ENCODE assay signal across 15 mouse cellular contexts in the genomic region with DNA sequence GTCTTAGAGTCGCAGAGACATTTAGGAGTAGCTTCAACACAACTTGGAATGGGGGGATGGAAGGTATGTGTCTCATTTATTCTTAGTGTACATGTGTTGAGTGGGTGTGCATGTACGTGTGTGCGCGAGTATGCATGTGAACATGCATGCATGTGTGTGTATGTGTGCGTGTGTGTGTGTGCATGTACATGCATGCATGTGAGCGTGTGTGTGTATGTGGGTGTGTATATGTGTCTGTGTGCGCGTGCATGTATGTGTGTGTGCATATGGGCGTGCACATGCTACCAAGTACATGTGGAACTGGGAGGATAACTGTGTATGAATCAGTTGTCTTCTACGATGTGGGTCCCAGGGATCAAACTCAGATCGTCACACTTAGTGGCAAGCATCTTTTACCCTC. TPM values are rescaled to one million over a fixed set of nuclear protein-coding genes. Genes with fewer than 3 reads are reported as not detected.
A peak's percentile ranks its signal among the peaks of the same experiment; 100 is the strongest.
DNase-seq lines count a peak whose midpoint lies in the region; ATAC-seq and TF ChIP-seq lines count a peak whose summit lies in the region.
"Had no signal": no experiment of that assay in that cellular context is flagged by ENCODE, and none has a peak within 500 bp of the region (broad histone marks: within the 10 kb centered on the region; RNA-seq: fewer than 3 reads in every experiment).

No protein-coding gene starts in this region.

- intact Hi-C loops in left cerebral cortex, postnatal 10 days (cut with DNase I) = no loop called here

- WGBS in heart, embryonic 14.5 days = 79% methylated on average over 11 of the region's 11 CpGs
- WGBS in liver, postnatal 0 days (ENCODE audit: insufficient replicate concordance) = 77% methylated on average over 11 of the region's 11 CpGs

- no peak for TF ChIP-seq CTCF in liver, postnatal 0 days (IDR thresholded peaks at IDR 0.05; ENCODE audit: low read depth)

- H3K4me2 ChIP-seq in heart, embryonic 14.5 days (ENCODE audit: low read length) = peak overlapping the region; percentile 47
- H3K4me2 ChIP-seq in liver, postnatal 0 days (ENCODE audit: low read depth, low read length) = peak overlapping the region; percentile 41
- H3K4me2 ChIP-seq: embryonic facial prominence, embryonic 13.5 days; limb, embryonic 15.5 days had no signal

- H3K36me3 ChIP-seq in erythroblast, embryonic 14.5 days (ENCODE audit: control insufficient read depth) = no peaks in the 10 kb centered on the region
- no peaks in the 10 kb centered on the region for H3K36me3 ChIP-seq in heart, embryonic 14.5 days (ENCODE audit: control insufficient read depth, insufficient read depth, low read length)
- no peaks in the 10 kb centered on the region for H3K36me3 ChIP-seq in megakaryocyte, embryonic 14.5 days (replicated peaks; ENCODE audit: low read length)
- H3K36me3 ChIP-seq in liver, postnatal 0 days (replicated peaks; ENCODE audit: insufficient read depth, low read length) = no peaks in the 10 kb centered on the region
- H3K36me3 ChIP-seq: embryonic facial prominence, embryonic 13.5 days; limb, embryonic 15.5 days; midbrain, embryonic 10.5 days had no signal

- H3K27ac ChIP-seq in heart, embryonic 14.5 days (replicated peaks in 1 of 2; ENCODE audit: control insufficient read depth in 1 of 2, insufficient read depth in 1 of 2, low read depth in 2 of 2, low read length in 2 of 2) = peak overlapping the region in 1 of 2 experiments; percentile 6; a peak in 1 of 4 replicates
- no peak overlapping the region for H3K27ac ChIP-seq in liver, postnatal 0 days (ENCODE audit: low read depth)
- H3K27ac ChIP-seq: embryonic facial prominence, embryonic 13.5 days; limb, embryonic 15.5 days; midbrain, embryonic 10.5 days had no signal

- peaks cover 89% of the 10 kb centered on the region for H3K27me3 ChIP-seq in erythroblast, embryonic 14.5 days (ENCODE audit: control insufficient read depth)
- peaks cover 49% of the 10 kb centered on the region for H3K27me3 ChIP-seq in heart, embryonic 14.5 days (ENCODE audit: control insufficient read depth, insufficient read depth, low read length)
- peaks cover 76% of the 10 kb centered on the region for H3K27me3 ChIP-seq in megakaryocyte, embryonic 14.5 days (replicated peaks)
- H3K27me3 ChIP-seq in liver, postnatal 0 days (ENCODE audit: insufficient read depth, low read length) = peaks cover 22% of the 10 kb centered on the region

- DNase-seq in heart, postnatal 4 days = no peak
- DNase-seq in liver, postnatal 0 days = no peak
- DNase-seq in left cerebral cortex, postnatal 10 days (ENCODE audit: extremely low spot score in 1 of 2, low spot score in 2 of 2) = no peak
- DNase-seq: cerebellum, adult 18-20 months; gastrocnemius, postnatal 10 days; kidney, adult 18-20 months; kidney, postnatal 25 days had no signal

- TF ChIP-seq EP300 in liver, postnatal 0 days (IDR thresholded peaks at IDR 0.05; ENCODE audit: low read depth) = no peak

- H3K9ac ChIP-seq in heart, embryonic 14.5 days (ENCODE audit: low read length) = no peak overlapping the region
- H3K9ac ChIP-seq in liver, postnatal 0 days (replicated peaks) = no peak overlapping the region
- H3K9ac ChIP-seq: embryonic facial prominence, embryonic 13.5 days; limb, embryonic 15.5 days had no signal

- no peaks in the 10 kb centered on the region for H3K9me3 ChIP-seq in erythroblast, embryonic 14.5 days (ENCODE audit: control insufficient read depth, low read length)
- no peaks in the 10 kb centered on the region for H3K9me3 ChIP-seq in heart, embryonic 14.5 days (ENCODE audit: control insufficient read depth, low read length)
- H3K9me3 ChIP-seq in megakaryocyte, embryonic 14.5 days = no peaks in the 10 kb centered on the region
- H3K9me3 ChIP-seq in liver, postnatal 0 days (ENCODE audit: low read length) = no peaks in the 10 kb centered on the region
- H3K9me3 ChIP-seq: embryonic facial prominence, embryonic 13.5 days; limb, embryonic 15.5 days; midbrain, embryonic 10.5 days had no signal

- no peak for ATAC-seq in erythroblast, adult 5-6 weeks (replicated peaks; ENCODE audit: low FRiP score, poor library complexity, severe bottlenecking)
- ATAC-seq in heart, embryonic 14.5 days (ENCODE audit: insufficient number of reproducible peaks, insufficient read depth, low FRiP score, low read depth) = no peak
- no peak for ATAC-seq in megakaryocyte, adult 5-6 weeks (ENCODE audit: poor library complexity, severe bottlenecking)
- ATAC-seq in liver, postnatal 0 days = no peak

- peaks cover 50% of the 10 kb centered on the region for H3K4me1 ChIP-seq in erythroblast, embryonic 14.5 days (ENCODE audit: control insufficient read depth)
- peaks cover 24% of the 10 kb centered on the region in 2 experiments for H3K4me1 ChIP-seq in heart, embryonic 14.5 days (ENCODE audit: control insufficient read depth in 2 of 2, insufficient read depth in 2 of 2, low read length in 2 of 2)
- peaks cover 79% of the 10 kb centered on the region for H3K4me1 ChIP-seq in megakaryocyte, embryonic 14.5 days
- H3K4me1 ChIP-seq in liver, postnatal 0 days (ENCODE audit: insufficient read depth) = peaks cover 19% of the 10 kb centered on the region

- H3K4me3 ChIP-seq in erythroblast, embryonic 14.5 days (replicated peaks) = peak overlapping the region; percentile 37
- peak overlapping the region in 1 of 2 experiments; percentile 4; a peak in 1 of 4 replicates for H3K4me3 ChIP-seq in heart, embryonic 14.5 days (ENCODE audit: control insufficient read depth in 1 of 2, insufficient read depth in 1 of 2, low read depth in 1 of 2, low read length in 2 of 2)
- peak overlapping the region; percentile 88 for H3K4me3 ChIP-seq in megakaryocyte, embryonic 14.5 days (replicated peaks)
- H3K4me3 ChIP-seq in liver, postnatal 0 days (ENCODE audit: low read depth, low read length) = no peak overlapping the region
- H3K4me3 ChIP-seq: embryonic facial prominence, embryonic 13.5 days; limb, embryonic 15.5 days; midbrain, embryonic 10.5 days had no signal

RNA-seq across cellular contexts. Expression of a gene that starts 37.7 kb away (rescaled TPM):
- 6.1 and 8.9 TPM in 2 replicates for polyA plus RNA-seq in erythroblast, embryonic 14.5 days (2012)
- total RNA-seq in erythroblast, adult 5-6 weeks (2015; ENCODE audit: low replicate concordance) = 10.9 and 13.1 TPM in 2 replicates
- total RNA-seq in erythroblast, adult 5-6 weeks (2017; ENCODE audit: low replicate concordance) = 10.9 and 13.8 TPM in 2 replicates
- polyA plus RNA-seq in heart, embryonic 14.5 days (2014; fragmentation: Nextera tagmentation; extraction: Ambion mirVana) = 4.2 and 6.2 TPM in 2 replicates
- 10 to 100 TPM; 17.3 to 19.3 TPM for total RNA-seq in heart, postnatal 4 days (2021)
- polyA plus RNA-seq in megakaryocyte, embryonic 14.5 days (2012; ENCODE audit: insufficient read depth, low replicate concordance) = 54.9 and 189 TPM in 2 replicates
- 29.5 and 30.0 TPM in 2 replicates for total RNA-seq in megakaryocyte, adult 5-6 weeks (2015)
- total RNA-seq in megakaryocyte, adult 5-6 weeks (2017) = 25.1 and 26.5 TPM in 2 replicates
- polyA plus RNA-seq in liver, postnatal 0 days (2015; fragmentation: Nextera tagmentation; extraction: Ambion mirVana) = 2.1 and 2.4 TPM in 2 replicates
- total RNA-seq in left cerebral cortex, postnatal 10 days (2021) = 10 to 100 TPM; 17.8 to 18.8 TPM

RNA-seq across cellular contexts. Expression of a gene that starts 38.7 kb away (rescaled TPM):
- 2.5 and 2.8 TPM in 2 replicates for polyA plus RNA-seq in erythroblast, embryonic 14.5 days (2012)
- total RNA-seq in erythroblast, adult 5-6 weeks (2015; ENCODE audit: low replicate concordance) = 3.3 TPM in 1 of 2 replicates, not detected in the other
- 1.7 and 5.2 TPM in 2 replicates for total RNA-seq in erythroblast, adult 5-6 weeks (2017; ENCODE audit: low replicate concordance)
- 15.1 and 15.4 TPM in 2 replicates for polyA plus RNA-seq in heart, embryonic 14.5 days (2014; fragmentation: Nextera tagmentation; extraction: Ambion mirVana)
- 10 to 100 TPM; 23.8 to 24.9 TPM for total RNA-seq in heart, postnatal 4 days (2021)
- 9.9 and 23.1 TPM in 2 replicates for polyA plus RNA-seq in megakaryocyte, embryonic 14.5 days (2012; ENCODE audit: insufficient read depth, low replicate concordance)
- 4.3 and 5.0 TPM in 2 replicates for total RNA-seq in megakaryocyte, adult 5-6 weeks (2015)
- total RNA-seq in megakaryocyte, adult 5-6 weeks (2017) = 3.9 and 5.9 TPM in 2 replicates
- 9.6 and 10.7 TPM in 2 replicates for polyA plus RNA-seq in liver, postnatal 0 days (2015; fragmentation: Nextera tagmentation; extraction: Ambion mirVana)
- total RNA-seq in left cerebral cortex, postnatal 10 days (2021) = 10 to 100 TPM; 17.8 to 18.1 TPM
